Mouse (Mus musculus): ENCODE results near the gene 4930544G11Rik. TPM values are rescaled to one million over a fixed set of nuclear protein-coding genes. Genes with fewer than 3 reads are reported as not detected.

The 4930544G11Rik gene
- polyA plus RNA-seq (2012; rRNA removed): not detected in 2 replicates
- polyA plus RNA-seq (2014; fragmentation: Nextera tagmentation; extraction: Ambion mirVana): not detected in 2 replicates

GRCm38 (mm10) chr6:65952309-65952708 lies at the start of gene 4930544G11Rik:
TSS of gene 4930544G11Rik (plus strand) at chr6:65952609.
- TF ChIP-seq POLR2A (IDR thresholded peaks at IDR 0.05; ENCODE audit: borderline replicate concordance, extremely low read depth, insufficient read depth, insufficient read length): no peak
- Histone ChIP-seq H3K36me3 (ENCODE audit: control insufficient read depth, insufficient read depth, low read length) (no peaks in the 10 kb centered on the region), H3K27me3 (ENCODE audit: control insufficient read depth, insufficient read depth, low read length) (no peaks in the 10 kb centered on the region), H3K9me3 (ENCODE audit: control insufficient read depth, low read length) (no peaks in the 10 kb centered on the region), H3K4me2 (replicated peaks; ENCODE audit: low read depth, low read length, severe bottlenecking) (no peak within 1 kb of the TSS), H3K4me3 (replicated peaks; ENCODE audit: low read length) (no peak within 1 kb of the TSS), H3K4me1 (ENCODE audit: control insufficient read depth, insufficient read depth, low read length) (no peaks in the 10 kb centered on the region), H3K9ac (ENCODE audit: low read depth, low read length, severe bottlenecking) (no peak within 1 kb of the TSS), H3K27ac (replicated peaks; ENCODE audit: low read depth, low read length) (no peak within 1 kb of the TSS)
- ATAC-seq (ENCODE audit: low FRiP score, low read depth) (no peak), DNase-seq (ENCODE audit: low spot score) (no peak)
- WGBS: 98% methylated on average over 10 of the region's 10 CpGs

DNA sequence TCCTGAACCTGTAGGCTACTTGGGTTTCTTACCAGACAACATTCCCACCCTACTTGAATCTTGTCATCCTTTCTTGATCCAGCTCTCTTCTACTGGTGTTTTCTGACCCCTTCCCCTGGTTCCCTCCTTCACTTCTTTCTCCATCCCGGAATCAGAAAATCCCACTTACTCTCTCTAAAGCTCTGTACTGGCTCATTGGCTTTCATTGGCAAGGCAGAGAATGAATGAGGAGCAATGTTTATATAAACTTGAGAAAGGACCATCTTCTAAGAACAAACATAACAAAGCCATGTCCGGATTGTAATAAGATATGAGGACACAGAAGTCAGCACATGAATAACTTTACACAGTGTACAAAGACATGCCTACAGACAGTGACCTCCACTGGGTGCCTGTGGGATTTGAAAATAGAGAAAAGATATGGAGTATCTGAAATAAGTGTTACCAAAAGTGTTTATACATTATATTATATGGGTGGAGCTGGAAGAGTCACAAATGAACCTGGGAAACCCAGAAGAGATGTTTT lies 45.7 kb upstream of the 4930544G11Rik start:
- DNase-seq (ENCODE audit: low spot score) (no peak), ATAC-seq (ENCODE audit: low FRiP score, low read depth) (no peak)
- Histone ChIP-seq H3K36me3 (ENCODE audit: control insufficient read depth, insufficient read depth, low read length) (peaks cover 27% of the 10 kb centered on the region), H3K4me3 (replicated peaks; ENCODE audit: low read length) (no peak overlapping the region), H3K9me3 (ENCODE audit: control insufficient read depth, low read length) (no peaks in the 10 kb centered on the region), H3K9ac (ENCODE audit: low read depth, low read length, severe bottlenecking) (no peak overlapping the region), H3K27me3 (ENCODE audit: control insufficient read depth, insufficient read depth, low read length) (no peaks in the 10 kb centered on the region), H3K4me1 (ENCODE audit: control insufficient read depth, insufficient read depth, low read length) (no peaks in the 10 kb centered on the region; the same call in 1 of the 2 replicates), H3K27ac (replicated peaks; ENCODE audit: low read depth, low read length) (no peak overlapping the region), H3K4me2 (replicated peaks; ENCODE audit: low read depth, low read length, severe bottlenecking) (no peak overlapping the region)
- WGBS: 95% methylated on average over 2 of the region's 2 CpGs
- TF ChIP-seq POLR2A (IDR thresholded peaks at IDR 0.05; ENCODE audit: borderline replicate concordance, extremely low read depth, insufficient read depth, insufficient read length): no peak

DNA sequence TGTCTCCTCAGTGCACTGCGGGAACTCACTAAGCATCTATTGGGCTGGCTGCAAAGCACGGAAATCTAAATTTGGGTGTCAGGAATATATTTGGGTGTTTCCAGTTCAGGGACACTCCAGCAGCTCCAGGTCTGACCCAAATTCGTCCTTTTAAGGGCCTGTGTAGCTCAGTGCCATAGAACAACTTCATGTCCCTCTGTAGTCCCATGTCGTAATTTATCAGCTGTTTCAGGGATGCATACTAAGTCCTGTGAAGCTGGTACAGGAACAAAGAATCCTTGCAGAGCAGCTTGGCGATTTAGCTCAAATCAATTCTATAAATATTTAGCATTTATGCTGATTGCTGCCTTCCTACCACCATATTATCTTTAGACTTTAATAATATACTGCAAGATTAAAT lies 37.0 kb upstream of the 4930544G11Rik start:
- Histone ChIP-seq H3K4me3 (replicated peaks; ENCODE audit: low read length) (no peak overlapping the region), H3K4me2 (replicated peaks; ENCODE audit: low read depth, low read length, severe bottlenecking) (no peak overlapping the region), H3K27ac (replicated peaks; ENCODE audit: low read depth, low read length) (no peak overlapping the region), H3K36me3 (ENCODE audit: control insufficient read depth, insufficient read depth, low read length) (0 out of 2 replicates have a peak, but pooled peaks cover 7% of the 10 kb centered on the region), H3K4me1 (ENCODE audit: control insufficient read depth, insufficient read depth, low read length) (peaks cover 3% of the 10 kb centered on the region; the same call in 1 of the 2 replicates), H3K9ac (ENCODE audit: low read depth, low read length, severe bottlenecking) (no peak overlapping the region), H3K9me3 (ENCODE audit: control insufficient read depth, low read length) (no peaks in the 10 kb centered on the region), H3K27me3 (ENCODE audit: control insufficient read depth, insufficient read depth, low read length) (no peaks in the 10 kb centered on the region)
- ATAC-seq (ENCODE audit: low FRiP score, low read depth) (no peak), DNase-seq (ENCODE audit: low spot score) (no peak)
- 88% methylated on average over 5 of the region's 5 CpGs for WGBS
- no peak for TF ChIP-seq POLR2A (IDR thresholded peaks at IDR 0.05; ENCODE audit: borderline replicate concordance, extremely low read depth, insufficient read depth, insufficient read length)

DNA sequence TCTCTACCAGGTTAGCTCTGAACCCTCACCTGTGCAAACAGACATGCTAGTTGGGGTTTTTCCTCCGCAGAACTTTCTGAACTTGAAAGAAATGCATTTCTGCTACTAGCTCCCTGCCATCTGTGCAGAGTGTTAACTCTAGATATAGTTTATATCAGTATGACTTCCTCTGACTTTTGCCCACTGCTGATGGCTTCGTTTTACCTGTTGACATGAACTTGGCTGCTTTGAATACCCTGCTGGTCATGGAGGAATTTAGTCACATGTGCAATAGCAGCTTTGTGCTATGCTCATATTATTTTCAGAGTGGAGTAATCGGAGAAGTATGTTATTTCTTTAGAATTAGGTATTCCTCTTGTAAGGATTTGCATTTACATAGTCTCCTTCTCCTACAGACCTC lies 30.7 kb upstream of the 4930544G11Rik start:
- no peak for TF ChIP-seq POLR2A (IDR thresholded peaks at IDR 0.05; ENCODE audit: borderline replicate concordance, extremely low read depth, insufficient read depth, insufficient read length)
- WGBS: 81% methylated on average over 3 of the region's 3 CpGs
- no peak for ATAC-seq (ENCODE audit: low FRiP score, low read depth)
- Histone ChIP-seq H3K4me3 (replicated peaks; ENCODE audit: low read length) (no peak overlapping the region), H3K27me3 (ENCODE audit: control insufficient read depth, insufficient read depth, low read length) (no peaks in the 10 kb centered on the region), H3K9ac (ENCODE audit: low read depth, low read length, severe bottlenecking) (no peak overlapping the region), H3K9me3 (ENCODE audit: control insufficient read depth, low read length) (no peaks in the 10 kb centered on the region), H3K36me3 (ENCODE audit: control insufficient read depth, insufficient read depth, low read length) (no peaks in the 10 kb centered on the region), H3K4me2 (replicated peaks; ENCODE audit: low read depth, low read length, severe bottlenecking) (no peak overlapping the region), H3K27ac (replicated peaks; ENCODE audit: low read depth, low read length) (no peak overlapping the region), H3K4me1 (ENCODE audit: control insufficient read depth, insufficient read depth, low read length) (peaks cover 7% of the 10 kb centered on the region)
- DNase-seq (ENCODE audit: low spot score): no peak

DNA sequence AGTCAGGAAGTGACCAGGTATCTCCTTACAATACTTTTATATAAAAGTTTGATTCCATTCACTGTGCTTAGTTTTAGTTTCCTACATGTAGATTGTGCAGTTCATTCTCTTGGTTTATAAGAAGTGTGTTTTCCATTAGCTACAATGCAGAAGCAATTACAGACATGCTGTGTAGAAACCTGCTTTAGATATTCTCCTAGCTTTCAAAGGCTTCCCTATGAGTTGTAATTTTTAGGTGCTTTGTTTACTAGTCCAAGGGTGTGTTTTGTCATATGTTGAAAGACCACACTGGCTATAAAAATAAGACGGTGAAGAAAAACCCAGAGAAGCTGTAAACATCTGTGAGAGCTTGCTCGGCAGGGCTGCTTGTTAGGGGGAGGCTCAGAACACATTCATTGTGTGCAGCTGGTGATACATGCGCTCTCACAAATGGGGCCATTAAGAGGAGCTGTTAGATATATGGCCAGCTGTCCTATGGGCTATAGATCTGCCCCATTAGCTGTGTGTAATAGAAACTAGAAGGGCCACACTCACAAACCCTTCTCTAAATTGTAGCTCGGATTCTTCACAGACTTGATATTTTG lies 28.8 kb upstream of the 4930544G11Rik start:
- no peak overlapping the region for H3K27ac ChIP-seq (replicated peaks; ENCODE audit: low read depth, low read length)

More for the DNA sequence above, 28.8 kb upstream of the 4930544G11Rik start:
- DNase-seq (ENCODE audit: low spot score) (peak; percentile 39), ATAC-seq (ENCODE audit: low FRiP score, low read depth) (peak; percentile 70)
- 18% methylated on average over 4 of the region's 4 CpGs for WGBS
- 0 out of 2 replicates have a peak, but pooled peaks cover 8% of the 10 kb centered on the region for H3K36me3 ChIP-seq (ENCODE audit: control insufficient read depth, insufficient read depth, low read length)
- TF ChIP-seq POLR2A (IDR thresholded peaks at IDR 0.05; ENCODE audit: borderline replicate concordance, extremely low read depth, insufficient read depth, insufficient read length): no peak
- peaks cover 7% of the 10 kb centered on the region for H3K4me1 ChIP-seq (ENCODE audit: control insufficient read depth, insufficient read depth, low read length)
- H3K4me2 ChIP-seq (replicated peaks; ENCODE audit: low read depth, low read length, severe bottlenecking): no peak overlapping the region
- H3K4me3 ChIP-seq (replicated peaks; ENCODE audit: low read length): no peak overlapping the region
- no peak overlapping the region for H3K9ac ChIP-seq (ENCODE audit: low read depth, low read length, severe bottlenecking)
- H3K9me3 ChIP-seq (ENCODE audit: control insufficient read depth, low read length): no peaks in the 10 kb centered on the region
- no peaks in the 10 kb centered on the region for H3K27me3 ChIP-seq (ENCODE audit: control insufficient read depth, insufficient read depth, low read length)

All from limb, embryonic 14.5 days (tissue).